Mouse (Mus musculus) lung, adult 2 months (tissue): ENCODE results near the gene Snrpg. TPM values are rescaled to one million over a fixed set of nuclear protein-coding genes. Genes with fewer than 3 reads are reported as not detected.

Experiments
- DNase-seq: peaks from one replicate; pipeline ENCODE4 v3.0.0; 2022
- H3K4me1 ChIP-seq: fragments of 200-500 bp; 2 replicates; pipeline ENCODE4 v1.6.1; 2011; ENCODE audit warnings: low read length; ENCODE audit not compliant: control insufficient read depth, insufficient read depth
- H3K4me3 ChIP-seq: fragments of 200-500 bp; replicated peaks from 2 replicates; pipeline ENCODE3; 2011; ENCODE audit warnings: low read depth, mild to moderate bottlenecking, control low read depth, low read length; ENCODE audit errors: extremely low read depth
- CTCF ChIP-seq: fragments of 200-500 bp; IDR thresholded peaks from 2 replicates; pipeline ENCODE4 v1.5.1; 2011; ENCODE audit warnings: mild to moderate bottlenecking, low read length, control low read depth; ENCODE audit not compliant: insufficient read depth
- POLR2A ChIP-seq: fragments of 200-500 bp; IDR thresholded peaks from 2 replicates; pipeline ENCODE4 v1.6.1; 2011; ENCODE audit warnings: low read depth, mild to moderate bottlenecking, control low read depth, low read length, borderline replicate concordance; ENCODE audit errors: extremely low read depth
- WGBS: fragments of 180-500 bp; shearing (Covaris S2); methylation state at CpG from one replicate; pipeline ENCODE4 v1.1.7; 2018; 5-methylcytosine and 5-hydroxymethylcytosine counted together
- polyA plus RNA-seq: library from polyadenylated mRNA; depleted of rRNA; stranded (reverse); fragments of >200 nt; gene quantifications from 2 replicates; pipeline ENCODE4 v1.2.3, GENCODE M21; 2012; rRNA removed

Snrpg gene
- polyA plus RNA-seq, 1 experiment = 36.8 TPM

DNA sequence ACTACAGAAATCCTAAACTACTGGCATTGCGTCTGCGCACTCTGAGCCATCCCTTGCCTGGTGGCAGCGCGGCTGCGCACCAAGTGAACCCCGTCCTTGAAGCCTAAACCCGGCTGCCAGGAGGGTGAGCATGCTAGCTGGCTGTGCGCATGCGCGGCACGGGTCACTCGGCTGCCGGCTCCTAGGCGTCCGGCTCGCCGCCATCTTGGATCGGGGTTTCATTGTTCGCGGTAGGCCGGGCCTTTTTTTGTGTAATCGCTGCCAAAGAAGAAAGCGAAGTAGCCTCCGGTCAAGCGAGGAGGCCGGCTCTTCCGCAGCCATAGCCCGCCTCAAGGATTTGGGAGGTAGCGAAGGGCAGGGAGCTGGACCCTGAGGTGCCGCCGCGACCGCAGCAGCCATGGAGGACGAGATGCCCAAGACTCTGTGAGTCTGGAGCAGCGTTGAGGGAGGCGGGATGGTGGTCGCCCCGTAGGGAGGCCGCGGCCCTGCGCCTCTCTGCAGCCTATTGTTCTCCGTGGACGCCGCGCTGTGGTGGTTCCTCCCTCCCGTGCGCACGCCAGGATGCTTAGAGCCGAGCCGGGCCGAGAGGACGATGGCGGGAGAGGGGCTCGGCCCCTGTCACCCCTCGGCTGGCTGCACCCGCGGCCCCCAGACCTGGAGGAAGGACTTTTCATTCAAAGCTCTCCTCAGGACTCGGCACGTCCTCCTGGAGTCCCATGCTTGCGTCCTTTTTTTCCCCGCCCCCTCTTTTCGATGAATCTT is 33.2 kb downstream of the Snrpg start, which contains the start of gene Tia1:
Tia1 (plus strand) TSS at position 120 of the 762 bp plus-strand sequence.
- no peak for TF ChIP-seq CTCF
- no peak for TF ChIP-seq POLR2A
- DNase-seq = peak; percentile 89
- peaks cover 3% of the 10 kb centered on the region; the same call in 1 of the 2 replicates for H3K4me1 ChIP-seq
- peak within 1 kb of the TSS; percentile 83 for H3K4me3 ChIP-seq
- WGBS = under 1% methylated on average over 62 of the region's 62 CpGs

DNA sequence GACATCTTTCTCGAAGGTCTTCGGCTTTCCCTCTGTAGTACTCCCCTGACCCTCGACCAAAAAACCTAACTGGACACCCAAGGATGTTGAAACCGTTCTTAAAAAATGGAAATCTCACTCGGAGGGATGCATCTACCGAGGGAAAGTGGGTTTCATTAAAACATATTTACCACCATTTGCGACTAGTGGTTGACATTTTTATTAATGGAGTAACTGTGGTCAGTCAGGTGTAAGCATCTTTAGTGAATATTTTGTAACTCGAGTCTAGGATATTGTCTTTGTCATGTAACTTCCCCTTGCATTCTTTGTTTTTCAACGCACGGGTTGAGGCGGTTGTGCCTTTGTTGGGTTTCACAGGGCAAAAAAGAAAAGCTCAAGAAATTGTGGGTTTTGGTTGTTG is 33.9 kb downstream of the Snrpg start:
- Histone ChIP-seq H3K4me1 (peaks cover 3% of the 10 kb centered on the region; the same call in 1 of the 2 replicates), H3K4me3 (peak overlapping the region; percentile 83)
- DNase-seq = no peak
- WGBS = under 1% methylated on average over 11 of the region's 11 CpGs
- TF ChIP-seq CTCF = no peak
- TF ChIP-seq POLR2A = no peak

DNA sequence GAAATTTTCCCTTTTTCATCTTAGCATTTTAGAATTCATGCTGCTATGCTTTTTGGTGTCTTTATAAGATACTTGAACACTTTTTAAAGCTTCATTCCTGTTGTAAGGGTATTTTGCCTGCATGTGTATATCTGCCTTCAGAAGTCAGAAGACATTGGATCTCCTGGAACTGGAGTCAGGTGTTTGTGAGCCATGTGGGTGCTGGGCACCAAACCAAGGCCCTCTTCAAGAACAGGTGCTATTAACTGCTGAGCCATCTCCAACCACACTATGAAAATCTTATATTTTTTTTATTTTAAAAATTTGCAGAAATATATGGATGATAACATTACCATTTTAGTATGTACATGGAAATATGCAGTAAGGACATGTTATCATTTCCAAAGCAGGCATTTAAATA is 35.2 kb downstream of the Snrpg start:
- TF ChIP-seq CTCF (no peak), POLR2A (no peak)
- no peak for DNase-seq
- Histone ChIP-seq H3K4me1 (peaks cover 3% of the 10 kb centered on the region; the same call in 1 of the 2 replicates), H3K4me3 (no peak overlapping the region)

DNA sequence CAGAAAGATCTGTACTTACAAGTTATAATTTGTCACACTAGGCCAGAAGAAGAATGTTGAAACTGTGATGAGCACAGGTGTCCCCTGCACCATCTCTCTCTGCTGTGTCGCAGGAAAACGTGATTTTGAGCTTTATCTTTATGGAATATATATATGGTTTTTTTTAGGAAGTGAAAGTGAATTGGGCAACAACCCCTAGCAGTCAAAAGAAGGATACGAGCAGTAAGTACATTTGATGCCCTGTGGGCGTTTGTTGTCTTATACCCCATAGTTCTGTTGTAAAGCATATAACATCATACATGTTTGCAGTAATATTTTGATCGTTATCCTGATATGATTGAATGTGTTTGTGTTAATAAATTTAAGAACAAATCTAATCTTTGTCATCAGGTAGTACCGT is 47.6 kb downstream of the Snrpg start:
- TF ChIP-seq CTCF = no peak
- TF ChIP-seq POLR2A = no peak

DNA sequence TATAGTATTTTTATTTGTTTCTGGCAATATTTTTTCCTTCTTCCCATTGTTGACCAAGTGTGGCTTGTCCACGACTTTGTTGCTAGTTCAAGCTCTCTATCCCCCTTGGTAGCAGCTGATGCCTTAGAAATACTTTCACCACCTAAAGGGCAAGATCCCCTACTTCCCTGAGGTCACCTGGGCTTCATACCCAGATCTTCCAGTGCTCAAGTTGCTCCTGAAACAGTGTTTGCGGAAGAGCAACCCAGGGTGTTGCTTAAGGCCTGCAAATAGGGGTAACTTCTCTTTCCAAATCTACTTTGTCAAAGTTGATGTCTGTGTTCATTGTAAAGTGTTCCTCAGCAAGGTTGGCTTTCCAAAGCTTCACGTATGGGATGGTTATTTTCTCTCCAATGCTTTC is 48.1 kb downstream of the Snrpg start:
- DNase-seq = no peak
- no peak overlapping the region for H3K4me3 ChIP-seq
- H3K4me1 ChIP-seq = no peaks in the 10 kb centered on the region
- WGBS = 90% methylated on average over 3 of the region's 3 CpGs
- no peak for TF ChIP-seq CTCF
- no peak for TF ChIP-seq POLR2A

More for the DNA sequence above, 47.6 kb downstream of the Snrpg start:
- 82% methylated on average over 6 of the region's 6 CpGs for WGBS
- no peak for DNase-seq
- H3K4me3 ChIP-seq = no peak overlapping the region
- no peaks in the 10 kb centered on the region for H3K4me1 ChIP-seq

DNA sequence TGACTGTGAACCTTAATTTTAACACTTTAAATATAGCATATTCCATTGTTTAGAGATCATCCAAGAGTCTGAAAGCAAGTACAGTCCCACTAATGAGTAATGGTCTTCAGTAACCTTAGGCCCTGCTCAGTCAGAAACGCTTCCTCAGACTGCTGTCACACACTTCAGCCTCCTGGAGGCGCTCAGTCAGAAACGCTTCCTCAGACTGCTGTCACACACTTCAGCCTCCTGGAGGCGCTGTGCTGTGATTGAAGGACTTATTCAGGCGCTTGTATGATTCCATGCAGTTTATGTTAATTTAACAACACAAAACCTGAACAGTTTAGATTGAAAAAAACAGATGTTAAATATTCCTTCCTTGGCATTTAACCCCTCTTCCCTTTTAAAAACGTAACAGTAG is 49.4 kb downstream of the Snrpg start:
- Histone ChIP-seq H3K4me3 (no peak overlapping the region), H3K4me1 (no peaks in the 10 kb centered on the region)
- no peak for DNase-seq
- 0 out of 2 replicates have a peak, but pooled peaks have one; percentile 20 for TF ChIP-seq CTCF
- TF ChIP-seq POLR2A = no peak
- 74% methylated on average over 6 of the region's 6 CpGs for WGBS

DNA sequence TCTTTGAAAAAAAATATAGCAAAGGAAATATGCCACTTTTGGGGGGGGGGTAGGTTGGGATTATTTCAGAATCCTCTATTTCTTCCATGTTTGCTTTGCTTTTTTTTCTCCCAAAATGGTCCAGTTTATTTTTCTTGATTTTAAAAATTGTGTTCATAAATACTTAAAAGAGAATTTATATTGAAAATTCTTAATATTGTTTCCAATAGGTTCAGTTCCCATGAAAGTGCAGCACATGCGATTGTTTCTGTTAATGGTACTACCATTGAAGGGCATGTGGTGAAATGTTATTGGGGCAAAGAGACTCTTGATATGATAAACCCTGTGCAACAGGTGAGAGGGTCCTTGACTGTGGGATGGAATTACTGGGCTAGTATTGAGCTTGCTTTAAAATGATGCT is 55.3 kb downstream of the Snrpg start, which contains the start of gene Gm44790:
Gm44790 (plus strand) TSS at position 301 of the 400 bp plus-strand sequence.
- DNase-seq = no peak
- WGBS = 91% methylated on average over 1 of the region's 1 CpGs
- H3K4me1 ChIP-seq = no peaks in the 10 kb centered on the region
- TF ChIP-seq CTCF = no peak
- no peak for TF ChIP-seq POLR2A
- H3K4me3 ChIP-seq = no peak within 1 kb of the TSS

Other genes with a start within 250 kb of the Snrpg start
- 8.2 and 11.2 TPM in 2 replicates for gene Tgfa, start 176.1 kb upstream of the Snrpg start, polyA plus RNA-seq
- gene Fam136a, start 5.7 kb upstream of the Snrpg start, polyA plus RNA-seq = 8.3 and 8.5 TPM in 2 replicates
- 25.6 and 28.6 TPM in 2 replicates for gene Pcyox1, start 25.9 kb downstream of the Snrpg start, polyA plus RNA-seq
- 12.8 and 22.0 TPM in 2 replicates for gene Tia1, start 32.9 kb downstream of the Snrpg start, polyA plus RNA-seq
- 6.9 and 9.6 TPM in 2 replicates for gene Gm44790, start 55.4 kb downstream of the Snrpg start, polyA plus RNA-seq
- gene C87436, start 67.1 kb downstream of the Snrpg start, polyA plus RNA-seq = 10.4 and 13.4 TPM in 2 replicates
- 161 TPM in 2 replicates for gene Pcbp1, start 155.0 kb downstream of the Snrpg start, polyA plus RNA-seq